Comparison of ENCODE assay signal across 24 mouse cellular contexts in the genomic region with DNA sequence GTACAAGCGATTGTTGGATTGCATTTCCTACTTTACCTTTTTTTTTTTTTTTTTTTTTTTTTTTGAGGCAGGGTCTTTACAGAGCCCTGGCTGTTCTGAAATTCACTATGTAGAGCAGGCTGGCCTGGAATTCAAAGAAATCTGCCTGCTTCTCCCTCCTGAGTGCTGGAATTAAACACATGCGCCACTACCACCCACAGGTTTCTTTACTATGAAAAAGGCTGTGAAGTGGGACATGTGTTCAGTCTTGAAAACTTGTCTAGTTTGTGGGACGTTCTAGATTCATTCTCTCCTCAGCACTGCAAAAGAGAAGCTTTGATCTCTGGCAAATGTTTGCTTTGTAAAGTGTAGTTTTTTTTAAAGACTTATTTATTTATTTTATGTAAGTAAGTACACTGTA. TPM values are rescaled to one million over a fixed set of nuclear protein-coding genes. Genes with fewer than 3 reads are reported as not detected.
A peak's percentile ranks its signal among the peaks of the same experiment; 100 is the strongest.
DNase-seq lines count a peak whose midpoint lies in the region; ATAC-seq and TF ChIP-seq lines count a peak whose summit lies in the region.
"Had no signal": no experiment of that assay in that cellular context is flagged by ENCODE, and none has a peak within 500 bp of the region (broad histone marks: within the 10 kb centered on the region; RNA-seq: fewer than 3 reads in every experiment).

No protein-coding gene starts in this region.

- no peak for TF ChIP-seq RAD21 in MEL (IDR thresholded peaks at IDR 0.05; ENCODE audit: low read depth, low read length)

- DNase-seq in right cerebral cortex, adult 18-20 months, result peak; percentile 36
- no peak for DNase-seq in right cerebral cortex, postnatal 25 days
- DNase-seq in MEL (ENCODE audit: low read depth, low spot score), result no peak
- DNase-seq in telencephalon, adult 2 months (ENCODE audit: low read depth, low spot score), result peak; percentile 35
- no peak for DNase-seq in midbrain, embryonic 11.5 days (ENCODE audit: low spot score, missing footprints)
- DNase-seq: adrenal gland, adult 2 months; adrenal gland, postnatal 10 days; adrenal gland, postnatal 25 days; cerebellum, adult 11-12 months; cerebellum, adult 2 months; cerebellum, adult 9-10 months; cerebellum, postnatal 10 days; cerebellum, postnatal 25 days had no signal

- no peak for TF ChIP-seq POLR2A in MEL (IDR thresholded peaks at IDR 0.05; ENCODE audit: control insufficient read depth in 1 of 2, insufficient read depth in 1 of 2, low read depth in 1 of 2, low read length in 2 of 2, poor library complexity in 1 of 2)

- no peak overlapping the region for H3K27ac ChIP-seq in MEL (ENCODE audit: control insufficient read depth, low read depth, low read length)
- no peak overlapping the region for H3K27ac ChIP-seq in midbrain, embryonic 11.5 days (ENCODE audit: low read depth, low read length)
- no peak overlapping the region for H3K27ac ChIP-seq in hindbrain, embryonic 13.5 days
- H3K27ac ChIP-seq: embryonic facial prominence, embryonic 10.5 days; embryonic facial prominence, embryonic 12.5 days; forebrain, embryonic 13.5 days had no signal

- H3K9ac ChIP-seq in MEL (ENCODE audit: control insufficient read depth, low read depth, low read length, poor library complexity, severe bottlenecking), result no peak overlapping the region
- H3K9ac ChIP-seq in midbrain, embryonic 11.5 days (ENCODE audit: low read length), result no peak overlapping the region
- no peak overlapping the region for H3K9ac ChIP-seq in hindbrain, embryonic 13.5 days
- H3K9ac ChIP-seq: embryonic facial prominence, embryonic 12.5 days; forebrain, embryonic 13.5 days had no signal

- peaks cover 10 to 48% of the 10 kb centered on the region in 2 experiments for H3K36me3 ChIP-seq in MEL (ENCODE audit: control insufficient read depth in 1 of 2, insufficient read depth in 2 of 2, low read length in 2 of 2)
- no peaks in the 10 kb centered on the region for H3K36me3 ChIP-seq in midbrain, embryonic 11.5 days (ENCODE audit: control insufficient read depth, insufficient read depth, low read length)
- H3K36me3 ChIP-seq in hindbrain, embryonic 13.5 days, result no peaks in the 10 kb centered on the region

- no peak for TF ChIP-seq CTCF in MEL (IDR thresholded peaks at IDR 0.05 in 2 of 3, conservative IDR thresholded peaks at IDR 0.05 in 1 of 3; ENCODE audit: control insufficient read depth in 1 of 3, insufficient read depth in 1 of 3, low read depth in 2 of 3, low read length in 3 of 3, poor library complexity in 1 of 3, severe bottlenecking in 1 of 3)

- H3K4me1 ChIP-seq in MEL (ENCODE audit: control insufficient read depth in 1 of 2, insufficient read depth in 2 of 2, low read length in 2 of 2), result peaks cover 13 to 17% of the 10 kb centered on the region in 2 experiments
- peaks cover 7% of the 10 kb centered on the region for H3K4me1 ChIP-seq in midbrain, embryonic 11.5 days (ENCODE audit: control insufficient read depth, insufficient read depth, low read length)
- peaks cover 20% of the 10 kb centered on the region for H3K4me1 ChIP-seq in hindbrain, embryonic 13.5 days (replicated peaks)

- H3K27me3 ChIP-seq in MEL (ENCODE audit: control insufficient read depth in 1 of 2, insufficient read depth in 2 of 2, low read length in 2 of 2), result no peaks in the 10 kb centered on the region
- no peaks in the 10 kb centered on the region for H3K27me3 ChIP-seq in midbrain, embryonic 11.5 days (ENCODE audit: control insufficient read depth, insufficient read depth, low read length)
- no peaks in the 10 kb centered on the region for H3K27me3 ChIP-seq in hindbrain, embryonic 13.5 days
- H3K27me3 ChIP-seq: embryonic facial prominence, embryonic 12.5 days; forebrain, embryonic 13.5 days had no signal

- H3K9me3 ChIP-seq in MEL (replicated peaks; ENCODE audit: insufficient read depth, low read length), result no peaks in the 10 kb centered on the region
- no peaks in the 10 kb centered on the region for H3K9me3 ChIP-seq in midbrain, embryonic 11.5 days (ENCODE audit: control insufficient read depth, low read length)
- H3K9me3 ChIP-seq in hindbrain, embryonic 13.5 days, result no peaks in the 10 kb centered on the region
- H3K9me3 ChIP-seq: embryonic facial prominence, embryonic 10.5 days; embryonic facial prominence, embryonic 12.5 days; forebrain, embryonic 13.5 days; G1E had no signal

- no peak for TF ChIP-seq EP300 in MEL (IDR thresholded peaks at IDR 0.05; ENCODE audit: low read depth in 1 of 2, low read length in 2 of 2)

- no peak overlapping the region for H3K4me3 ChIP-seq in MEL (ENCODE audit: control insufficient read depth in 1 of 2, insufficient read depth in 1 of 2, low read depth in 2 of 2, low read length in 2 of 2)
- H3K4me3 ChIP-seq in midbrain, embryonic 11.5 days (ENCODE audit: low read depth, low read length), result no peak overlapping the region
- H3K4me3 ChIP-seq in hindbrain, embryonic 13.5 days, result no peak overlapping the region
- H3K4me3 ChIP-seq: embryonic facial prominence, embryonic 10.5 days; embryonic facial prominence, embryonic 12.5 days; forebrain, embryonic 13.5 days had no signal

- ATAC-seq in midbrain, embryonic 11.5 days (ENCODE audit: low FRiP score), result no peak
- ATAC-seq in hindbrain, embryonic 13.5 days (ENCODE audit: low FRiP score), result no peak
- ATAC-seq: forebrain, embryonic 13.5 days; forebrain, embryonic 16.5 days had no signal

- 89% methylated on average over 3 of the region's 3 CpGs for WGBS in midbrain, embryonic 11.5 days
- 91% methylated on average over 3 of the region's 3 CpGs for WGBS in hindbrain, embryonic 13.5 days

- H3K4me2 ChIP-seq in midbrain, embryonic 11.5 days, result no peak overlapping the region
- H3K4me2 ChIP-seq in hindbrain, embryonic 13.5 days, result no peak overlapping the region
- H3K4me2 ChIP-seq: embryonic facial prominence, embryonic 12.5 days; forebrain, embryonic 13.5 days had no signal

- peaks cover 77% of the 10 kb centered on the region for H3K79me2 ChIP-seq in MEL (ENCODE audit: control insufficient read depth, insufficient read depth, low read length, poor library complexity)

TF ChIP-seq in MEL, 35 proteins besides CTCF, POLR2A, EP300 and RAD21:
- TF ChIP-seq TBP (IDR thresholded peaks at IDR 0.05; ENCODE audit: low read depth, low read length), result no peak
- TF ChIP-seq JUND (IDR thresholded peaks at IDR 0.05; ENCODE audit: low read depth, low read length), result no peak
- TF ChIP-seq ZNF384 (IDR thresholded peaks at IDR 0.05; ENCODE audit: low read depth, low read length), result 0 out of 2 replicates have a peak, but pooled peaks have one; percentile 45
- no peak for TF ChIP-seq MAZ (IDR thresholded peaks at IDR 0.05; ENCODE audit: low read depth, low read length)
- TF ChIP-seq CHD2 (IDR thresholded peaks at IDR 0.05; ENCODE audit: low read length), result no peak
- TF ChIP-seq GATA1 (IDR thresholded peaks at IDR 0.05; ENCODE audit: low read depth, low read length), result no peak
- no peak for TF ChIP-seq CHD1 (IDR thresholded peaks at IDR 0.05; ENCODE audit: low read depth, low read length)

RNA-seq across cellular contexts. Expression of a gene that starts 4.9 kb away (rescaled TPM):
- total RNA-seq in MEL (2012; rRNA removed), result 52.9 and 65.5 TPM in 2 replicates
- 100 to 1,000 TPM in 1 of 2 experiments, not detected in 1; 231 TPM for polyA plus RNA-seq in MEL (2012; ENCODE audit: insufficient read depth in 1 of 2, insufficient read length in 2 of 2, low read depth in 1 of 2, low replicate concordance in 2 of 2, missing spikeins in 1 of 2)
- polyA plus RNA-seq in midbrain, embryonic 11.5 days (2014; fragmentation: Nextera tagmentation; extraction: Ambion mirVana), result 143 and 148 TPM in 2 replicates
- polyA plus RNA-seq in hindbrain, embryonic 13.5 days (2015; fragmentation: Nextera tagmentation; extraction: Ambion mirVana), result 215 and 216 TPM in 2 replicates

RNA-seq across cellular contexts. Expression of a gene that starts 4.9 kb away (rescaled TPM):
- 17.9 and 18.8 TPM in 2 replicates for total RNA-seq in MEL (2012; rRNA removed)
- polyA plus RNA-seq in MEL (2012; ENCODE audit: insufficient read depth in 1 of 2, insufficient read length in 2 of 2, low read depth in 1 of 2, low replicate concordance in 2 of 2, missing spikeins in 1 of 2), result 10 to 100 TPM in 1 of 2 experiments, not detected in 1; 29.8 TPM
- polyA plus RNA-seq in midbrain, embryonic 11.5 days (2014; fragmentation: Nextera tagmentation; extraction: Ambion mirVana), result 82.9 and 85.1 TPM in 2 replicates
- polyA plus RNA-seq in hindbrain, embryonic 13.5 days (2015; fragmentation: Nextera tagmentation; extraction: Ambion mirVana), result 189 and 195 TPM in 2 replicates

RNA-seq across cellular contexts. Expression of a gene that starts 49.3 kb away (rescaled TPM):
- total RNA-seq in MEL (2012; rRNA removed), result not detected in 2 replicates
- polyA plus RNA-seq in MEL (2012; ENCODE audit: insufficient read depth in 1 of 2, insufficient read length in 2 of 2, low read depth in 1 of 2, low replicate concordance in 2 of 2, missing spikeins in 1 of 2), result 1 to 10 TPM in 1 of 2 experiments, not detected in 1; 1.7 TPM
- not detected in 2 replicates for polyA plus RNA-seq in midbrain, embryonic 11.5 days (2014; fragmentation: Nextera tagmentation; extraction: Ambion mirVana)
- polyA plus RNA-seq in hindbrain, embryonic 13.5 days (2015; fragmentation: Nextera tagmentation; extraction: Ambion mirVana), result 2.7 TPM in 1 of 2 replicates, not detected in the other
- total RNA-seq: adrenal gland, postnatal 10 days; adrenal gland, postnatal 4 days; G1E had no signal
- polyA plus RNA-seq: C2C12; cerebellum, adult 2 months; cortical plate, adult 2 months; embryonic facial prominence, embryonic 10.5 days; embryonic facial prominence, embryonic 12.5 days; embryonic facial prominence, embryonic 14.5 days; forebrain, embryonic 11.5 days; forebrain, embryonic 13.5 days; forebrain, embryonic 16.5 days had no signal

Comparison
In these comparisons a context has a peak if more than half of its experiments do, and no peak if none do; other contexts are left out.
1. DNase-seq: peak in right cerebral cortex, adult 18-20 months (single experiment) and telencephalon, adult 2 months (single experiment); none in right cerebral cortex, postnatal 25 days (single experiment), MEL (single experiment) and midbrain, embryonic 11.5 days (single experiment).